Mouse (Mus musculus) embryo, embryonic 9.5 days (tissue): ENCODE measurements around the gene 1810030O07Rik.
"Not testable (repeated sequence)": the region's sequence is repeated elsewhere in the genome, so short reads cannot be mapped to it uniquely, and the experiment has no call there.

ENCODE experiments used
- DNase-seq: peaks from one replicate; pipeline ENCODE4 v3.0.0-alpha.2; 2017; ENCODE audit errors: extremely low spot score

1810030O07Rik gene

DNA sequence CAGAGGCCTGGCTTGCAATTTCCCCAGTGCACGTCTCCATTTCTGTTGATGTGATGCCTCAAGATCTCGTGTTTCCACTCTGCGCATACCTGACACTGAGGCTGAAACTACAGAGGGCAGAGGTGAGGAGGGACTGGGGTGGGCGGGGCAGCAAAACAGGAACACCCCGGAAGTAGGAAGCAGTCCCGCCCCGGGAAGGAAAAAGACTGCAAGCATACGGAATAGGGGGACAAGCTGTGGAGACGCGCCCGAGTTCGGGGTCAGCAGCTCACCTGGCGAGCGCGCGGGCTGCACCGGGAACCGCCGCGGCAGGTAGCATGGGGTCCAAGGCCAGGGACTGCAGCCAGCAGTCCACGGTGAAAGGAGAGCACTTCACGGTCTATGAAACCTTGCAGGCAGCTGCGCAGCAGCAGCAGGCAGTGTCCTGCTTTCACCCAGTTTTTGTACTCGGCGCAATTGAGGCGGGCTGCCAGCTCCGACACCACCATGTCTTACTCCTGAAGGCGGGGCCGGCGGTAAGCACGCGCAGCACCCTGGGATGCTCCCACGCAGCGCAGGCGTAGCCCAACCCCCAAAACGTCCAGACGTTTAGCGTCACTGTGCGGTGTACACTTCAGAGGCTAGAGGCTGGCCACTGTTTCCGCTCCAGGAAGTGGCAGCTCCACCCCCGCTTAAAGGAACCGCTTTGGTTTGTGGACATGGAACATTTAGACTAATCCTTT, at the start of gene 1810030O07Rik:
Gene 1810030O07Rik, minus strand, starts transcription at position 615 of the 722 bp plus-strand sequence.
- peak; percentile 71 for DNase-seq

DNA sequence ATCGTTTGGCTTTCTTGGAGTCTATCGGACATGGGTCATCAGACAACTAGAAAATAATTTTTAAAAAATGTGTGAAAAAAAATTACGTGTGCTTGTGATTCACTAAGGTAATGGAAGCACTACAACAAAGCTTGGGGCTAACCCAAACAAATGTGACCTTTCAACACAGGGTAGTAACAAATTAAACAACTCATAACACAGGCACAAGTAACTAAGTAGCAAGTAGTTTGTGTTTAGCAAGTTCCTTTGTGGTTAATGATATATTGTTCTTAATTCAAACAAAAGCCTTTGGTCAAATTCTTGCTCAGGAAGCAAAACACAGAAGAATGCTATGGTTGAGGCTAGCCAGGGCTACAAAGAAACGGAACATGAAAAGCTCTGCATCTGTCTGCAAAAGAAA, 42.6 kb upstream of the 1810030O07Rik start:
- DNase-seq, result no peak

DNA sequence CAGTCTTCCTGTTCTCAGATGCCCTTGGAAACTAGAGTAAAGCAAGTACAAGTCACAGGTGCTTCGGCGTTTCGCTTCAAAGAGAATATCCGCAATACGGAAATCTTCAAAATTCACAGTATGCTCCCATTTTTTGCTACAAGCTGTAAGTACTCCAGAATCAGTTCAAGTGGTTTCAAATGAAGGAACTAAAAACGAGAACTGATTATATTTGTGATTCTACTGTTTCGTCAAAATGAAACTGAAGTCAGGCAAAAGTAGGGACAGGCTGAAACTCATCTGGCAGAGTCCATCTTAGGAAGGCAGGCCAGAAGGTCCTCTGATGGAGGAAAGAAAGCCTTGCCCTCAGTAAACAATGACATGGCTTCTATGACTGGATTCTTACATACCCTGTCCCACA, 40.3 kb upstream of the 1810030O07Rik start:
- no peak for DNase-seq

- no peak for DNase-seq
Measured at GRCm38 (mm10) chrX:12686910-12687309, 13.4 kb upstream of the 1810030O07Rik start.

DNA sequence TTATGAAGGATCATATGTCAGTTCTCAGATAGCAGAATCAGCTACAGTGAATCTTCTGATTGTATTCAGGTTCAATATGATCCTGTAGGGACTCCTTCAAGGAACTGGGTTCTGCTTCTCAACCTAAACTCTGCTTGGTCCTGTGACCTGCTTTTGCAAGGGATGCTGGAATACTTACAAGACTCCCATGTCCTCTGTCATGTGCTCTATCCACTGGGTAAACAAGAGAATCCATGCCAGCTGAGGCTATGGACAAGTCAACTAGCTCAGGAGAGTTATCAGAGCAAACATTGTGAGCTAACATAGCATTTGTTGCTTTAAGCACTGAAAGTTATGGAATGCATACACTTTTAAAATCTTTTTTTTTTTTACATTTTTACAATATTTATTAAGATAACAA, 12.6 kb upstream of the 1810030O07Rik start:
- no peak for DNase-seq

GRCm38 (mm10) chrX:12677396-12677795, 3.9 kb upstream of the 1810030O07Rik start:
- DNase-seq, result peak; percentile 44

- no peak for DNase-seq
Measured at GRCm38 (mm10) chrX:12653879-12654278, 19.6 kb downstream of the 1810030O07Rik start.

DNA sequence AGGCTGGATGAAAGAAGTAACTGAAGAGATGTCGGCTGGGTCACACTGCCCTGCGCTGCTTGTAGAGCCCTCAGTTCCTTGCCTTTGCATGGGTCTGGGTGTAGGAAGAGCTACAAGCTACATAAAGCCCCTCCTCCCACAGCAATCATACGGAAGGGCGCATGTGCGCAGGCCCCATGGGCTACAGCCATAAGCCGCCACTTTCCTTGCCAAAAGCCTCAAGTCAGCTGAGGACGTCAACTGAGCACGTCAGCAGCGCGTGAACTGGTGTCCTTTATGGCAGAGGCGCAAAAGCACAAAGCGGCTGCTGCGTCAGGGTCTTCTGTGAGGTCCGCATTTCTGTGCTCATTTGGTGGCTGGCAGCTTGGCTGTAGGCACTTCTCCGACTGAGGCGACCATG, 21.6 kb downstream of the 1810030O07Rik start:
- DNase-seq, result no peak

DNA sequence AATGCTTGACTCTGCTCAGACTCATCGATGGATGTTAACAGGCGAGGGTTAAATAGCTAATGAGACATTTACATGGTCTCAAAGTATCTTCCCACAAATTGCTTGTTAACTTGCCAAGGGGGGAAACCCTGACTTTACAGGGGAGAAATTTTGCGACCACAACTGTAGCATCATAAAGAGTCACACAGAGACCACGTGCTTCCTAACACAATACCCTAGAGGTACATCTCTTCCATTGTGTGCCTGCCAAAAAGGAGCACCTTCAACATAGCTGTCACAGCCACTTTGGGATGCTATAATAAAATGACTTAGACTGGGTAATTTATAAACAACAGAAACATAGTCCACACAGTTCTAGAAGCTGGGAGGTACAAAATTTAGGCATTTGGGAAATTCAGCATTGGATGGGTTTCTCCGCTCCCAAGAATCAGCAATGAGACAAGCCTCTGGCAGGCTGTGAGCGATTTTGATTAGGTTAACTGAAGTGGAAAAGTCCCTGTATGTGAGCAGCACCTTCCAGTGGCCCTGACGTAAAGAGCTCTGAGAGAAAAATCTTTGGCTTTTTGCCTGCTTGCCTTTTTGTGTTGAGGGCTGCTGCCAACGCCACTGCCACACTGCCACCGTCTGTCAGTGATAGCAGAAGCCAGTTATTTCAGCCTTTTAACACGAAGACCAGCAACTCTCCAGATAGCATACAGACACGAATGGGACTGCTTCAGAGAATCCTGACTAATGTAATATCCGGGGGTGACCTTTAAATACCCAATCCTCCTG, 27.8 kb downstream of the 1810030O07Rik start:
- DNase-seq, result no peak

- DNase-seq, result no peak
Measured at GRCm38 (mm10) chrX:12644976-12645375, 28.5 kb downstream of the 1810030O07Rik start.

DNA sequence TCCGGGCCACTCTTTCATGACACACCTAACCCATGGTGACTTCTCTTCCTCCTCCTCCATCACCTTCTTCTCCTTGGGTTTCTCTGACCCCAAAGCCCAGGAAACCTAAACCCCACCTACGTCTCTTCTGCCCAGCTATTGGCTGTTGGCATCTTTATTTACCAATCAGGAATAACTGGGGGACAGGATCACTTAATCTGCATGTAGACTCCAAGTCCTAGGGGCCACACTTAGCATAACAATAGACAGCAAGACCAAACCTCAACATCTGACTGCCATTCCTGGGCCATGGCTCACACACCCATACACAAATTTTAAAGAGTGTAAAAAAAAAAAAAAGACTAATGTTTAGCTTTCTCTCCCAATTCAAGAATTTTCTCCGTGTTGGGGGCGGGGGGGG, 48.3 kb downstream of the 1810030O07Rik start:
- DNase-seq, result no peak

GRCm38 (mm10) chrX:12612360-12612759, 61.1 kb downstream of the 1810030O07Rik start:
- DNase-seq, result not testable (repeated sequence)

- no peak for DNase-seq
Measured at GRCm38 (mm10) chrX:12611211-12611610, 62.3 kb downstream of the 1810030O07Rik start.

GRCm38 (mm10) chrX:12610541-12610940, 62.9 kb downstream of the 1810030O07Rik start:
- DNase-seq, result not testable (repeated sequence)
